Mouse (Mus musculus): ENCODE measurements at regions not wholly inside any gene's neighbourhood (a gene's known extent, or its start where the extent isn't known, plus 50 kb on each side); places are given as distances from the start of the nearest gene placed in this dataset.

DNA sequence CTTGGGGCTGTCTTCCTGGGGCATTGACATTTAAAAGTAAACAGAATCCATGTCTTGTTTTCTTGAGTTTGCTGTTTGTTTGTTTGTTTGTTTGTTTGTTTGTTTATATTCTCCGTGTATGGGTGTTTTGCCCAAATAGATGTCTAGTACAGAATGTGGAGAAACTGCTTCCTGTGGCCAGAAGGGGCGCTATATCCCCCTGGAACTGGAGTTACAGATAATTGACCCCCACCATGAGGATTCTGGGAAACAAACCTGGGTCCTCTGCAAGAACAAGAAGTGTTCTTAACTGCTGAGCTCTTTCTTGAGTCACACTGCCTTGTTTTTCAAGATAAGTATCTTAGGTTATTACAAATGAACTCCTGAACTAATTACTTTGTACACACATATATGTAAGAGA lies 68.1 kb upstream of the Slc4a7 start:
- Histone ChIP-seq H3K9me3 (replicated peaks) (no peaks in the 10 kb centered on the region), H3K27ac (no peak overlapping the region), H3K9ac (no peak overlapping the region), H3K4me2 (no peak overlapping the region; the same call in 1 of the 2 replicates), H3K36me3 (no peaks in the 10 kb centered on the region), H3K4me1 (replicated peaks) (peaks cover 11% of the 10 kb centered on the region; the same call in 1 of the 2 replicates), H3K27me3 (no peaks in the 10 kb centered on the region), H3K4me3 (no peak overlapping the region)
- ATAC-seq (replicated peaks; ENCODE audit: insufficient number of reproducible peaks, insufficient read depth, low FRiP score, low read depth) = no peak
- WGBS = 35% methylated on average over 2 of the region's 2 CpGs

DNA sequence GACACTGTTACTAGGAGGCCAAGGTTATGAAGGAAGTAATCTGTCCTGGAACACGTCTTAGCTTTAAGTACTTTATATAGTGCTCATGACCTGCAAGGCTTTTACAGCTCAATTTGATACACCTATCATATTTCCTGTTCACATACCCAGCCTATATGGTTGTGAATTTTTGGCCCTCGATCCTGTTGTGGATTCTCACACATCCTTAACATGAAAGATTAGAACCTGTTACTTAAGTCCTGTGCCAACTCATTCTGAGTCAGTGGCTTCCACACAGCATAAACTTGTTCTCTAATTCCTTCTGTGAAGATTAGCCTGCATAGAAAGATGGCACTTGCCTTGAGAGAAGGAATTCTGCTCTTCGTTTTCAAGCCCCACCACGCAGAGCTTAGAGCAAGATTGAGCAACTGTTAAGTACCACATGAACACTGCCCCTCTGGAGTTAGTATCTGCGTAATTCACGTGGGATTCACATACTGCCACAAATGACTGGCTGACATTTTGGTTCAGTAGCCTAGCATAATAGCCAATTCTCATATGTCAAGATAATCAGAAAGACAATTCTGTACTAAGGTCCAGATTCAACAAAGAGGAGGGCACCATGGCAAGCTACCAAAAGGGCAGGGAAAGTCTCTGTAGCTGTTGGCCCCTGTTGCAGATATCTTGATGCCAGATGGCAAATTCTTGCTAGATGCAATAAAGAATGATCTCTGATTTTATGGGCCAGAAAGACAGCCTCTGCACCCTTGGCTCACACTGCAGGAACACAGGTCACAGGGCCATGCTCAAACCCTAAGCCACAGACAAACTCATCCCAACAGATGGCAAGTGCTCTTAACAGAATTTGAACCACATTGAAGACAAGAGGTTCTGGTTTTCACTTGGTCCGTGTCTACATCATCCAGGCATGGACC lies 62.7 kb upstream of the Slc4a7 start:
- Histone ChIP-seq H3K27ac (no peak overlapping the region), H3K27me3 (no peaks in the 10 kb centered on the region), H3K4me2 (no peak overlapping the region), H3K9ac (no peak overlapping the region), H3K36me3 (no peaks in the 10 kb centered on the region), H3K4me3 (no peak overlapping the region), H3K9me3 (replicated peaks) (no peaks in the 10 kb centered on the region), H3K4me1 (replicated peaks) (no peaks in the 10 kb centered on the region)
- WGBS = 67% methylated on average over 7 of the region's 7 CpGs
- no peak for ATAC-seq (replicated peaks; ENCODE audit: insufficient number of reproducible peaks, insufficient read depth, low FRiP score, low read depth)

DNA sequence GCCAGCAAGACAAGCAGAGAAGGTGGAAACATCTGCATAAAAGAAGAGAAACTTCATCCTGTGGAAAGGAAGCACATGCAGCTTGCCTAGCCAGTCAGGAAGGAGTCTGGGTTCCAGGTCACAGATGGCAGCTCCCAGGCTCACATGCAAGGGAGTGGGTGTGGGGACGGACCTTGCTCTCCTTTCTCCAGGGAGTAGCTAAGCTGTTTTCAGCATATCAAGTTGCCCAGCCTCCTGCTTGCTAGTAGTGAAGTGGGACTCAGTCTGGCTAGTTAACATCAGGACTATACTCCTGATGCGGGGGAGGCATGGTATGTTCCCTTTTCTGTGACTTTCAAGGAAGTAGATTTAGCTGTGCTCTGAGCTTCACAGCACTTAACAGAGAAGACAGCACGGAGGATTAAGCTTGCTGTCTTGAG lies 62.0 kb upstream of the Slc4a7 start:
- Histone ChIP-seq H3K4me3 (no peak overlapping the region), H3K4me1 (replicated peaks) (no peaks in the 10 kb centered on the region), H3K36me3 (no peaks in the 10 kb centered on the region), H3K9ac (no peak overlapping the region), H3K27ac (no peak overlapping the region), H3K9me3 (replicated peaks) (no peaks in the 10 kb centered on the region), H3K4me2 (no peak overlapping the region), H3K27me3 (no peaks in the 10 kb centered on the region)
- WGBS = 30% methylated on average over 3 of the region's 3 CpGs
- no peak for ATAC-seq (replicated peaks; ENCODE audit: insufficient number of reproducible peaks, insufficient read depth, low FRiP score, low read depth)

DNA sequence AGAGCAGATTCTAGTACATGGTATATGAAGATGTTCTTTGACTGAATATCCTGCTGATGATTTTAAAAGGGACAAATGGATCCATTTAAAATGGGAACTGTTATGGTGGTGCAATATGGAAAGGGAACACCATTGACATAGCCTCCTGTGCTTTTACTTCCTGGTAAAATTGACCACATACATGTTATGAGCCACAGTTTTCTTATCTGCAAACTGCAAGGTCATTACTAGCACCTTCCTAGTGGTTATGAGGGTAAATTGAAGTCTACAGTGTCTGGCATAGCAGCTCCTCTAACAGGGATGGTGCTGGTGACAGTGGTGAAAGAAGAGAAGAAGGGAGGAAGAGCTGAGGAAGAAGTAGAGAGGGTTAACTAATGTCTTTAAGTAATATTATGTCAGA lies 61.5 kb upstream of the Slc4a7 start:
- Histone ChIP-seq H3K4me3 (no peak overlapping the region), H3K9me3 (replicated peaks) (no peaks in the 10 kb centered on the region), H3K27me3 (no peaks in the 10 kb centered on the region), H3K4me2 (no peak overlapping the region), H3K9ac (no peak overlapping the region), H3K27ac (no peak overlapping the region), H3K36me3 (no peaks in the 10 kb centered on the region), H3K4me1 (replicated peaks) (no peaks in the 10 kb centered on the region)
- no peak for ATAC-seq (replicated peaks; ENCODE audit: insufficient number of reproducible peaks, insufficient read depth, low FRiP score, low read depth)

DNA sequence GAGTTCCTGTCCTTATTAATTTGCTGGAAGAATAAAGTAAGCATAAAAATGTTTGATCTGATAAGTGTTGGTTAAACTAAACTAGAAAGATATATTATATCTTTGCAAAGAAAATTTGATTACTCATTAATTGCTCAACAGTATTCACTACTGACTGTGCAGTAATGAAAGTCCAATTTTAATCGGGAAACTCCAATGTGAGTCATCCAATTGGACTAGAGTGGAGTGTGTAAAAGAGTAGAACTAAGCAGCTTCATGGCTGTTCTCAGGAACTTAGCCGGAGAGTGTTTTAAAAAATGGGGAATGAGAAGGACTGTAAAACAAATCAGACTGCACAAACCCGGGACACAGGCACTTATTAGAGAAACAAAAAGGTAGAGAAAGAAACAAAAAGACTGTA lies 58.5 kb upstream of the Slc4a7 start:
- Histone ChIP-seq H3K4me2 (no peak overlapping the region), H3K4me1 (replicated peaks) (no peaks in the 10 kb centered on the region), H3K4me3 (no peak overlapping the region), H3K9me3 (replicated peaks) (no peaks in the 10 kb centered on the region), H3K27me3 (no peaks in the 10 kb centered on the region), H3K27ac (no peak overlapping the region), H3K36me3 (no peaks in the 10 kb centered on the region), H3K9ac (no peak overlapping the region)
- ATAC-seq (replicated peaks; ENCODE audit: insufficient number of reproducible peaks, insufficient read depth, low FRiP score, low read depth) = no peak
- WGBS = 81% methylated on average over 3 of the region's 3 CpGs

DNA sequence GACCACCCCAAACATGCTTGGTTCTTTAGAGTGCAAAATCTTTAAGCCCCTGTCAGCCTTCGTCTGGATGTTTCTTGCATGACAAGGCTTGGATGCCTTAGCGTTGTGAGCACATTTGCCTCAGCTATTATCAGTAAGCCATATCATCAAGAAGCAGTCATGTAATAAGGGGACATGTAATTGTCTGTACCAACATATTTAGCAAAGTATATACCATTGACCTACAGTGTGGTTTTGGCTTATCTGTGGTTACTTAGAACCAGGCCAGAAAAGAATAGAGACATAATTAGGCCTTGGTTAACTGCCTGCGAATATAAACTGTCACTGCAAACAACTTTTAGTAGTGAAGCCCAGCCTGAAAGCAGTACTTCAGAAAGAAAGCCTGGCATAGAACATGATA lies 57.0 kb upstream of the Slc4a7 start:
- no peak for ATAC-seq (replicated peaks; ENCODE audit: insufficient number of reproducible peaks, insufficient read depth, low FRiP score, low read depth)

More for the DNA sequence above, 57.0 kb upstream of the Slc4a7 start:
- 53% methylated on average over 3 of the region's 3 CpGs for WGBS
- Histone ChIP-seq H3K36me3 (no peaks in the 10 kb centered on the region), H3K4me3 (no peak overlapping the region), H3K27ac (no peak overlapping the region), H3K4me2 (no peak overlapping the region), H3K4me1 (replicated peaks) (no peaks in the 10 kb centered on the region), H3K9ac (no peak overlapping the region), H3K9me3 (replicated peaks) (no peaks in the 10 kb centered on the region), H3K27me3 (no peaks in the 10 kb centered on the region)
